ENCODE assay signal across 9 mouse cellular contexts in genomic region chr4:152165036-152165931, GRCm38 (mm10). TPM values are rescaled to one million over a fixed set of nuclear protein-coding genes. Genes with fewer than 3 reads are reported as not detected.
A peak's percentile ranks its signal among the peaks of the same experiment; 100 is the strongest.
DNase-seq lines count a peak whose midpoint lies in the region; ATAC-seq lines count a peak whose summit lies in the region.
"Had no signal": no experiment of that assay in that cellular context is flagged by ENCODE, and none has a peak within 500 bp of the region (broad histone marks: within the 10 kb centered on the region; RNA-seq: fewer than 3 reads in every experiment).

No protein-coding gene starts in this region.

- no peak overlapping the region for H3K4me3 ChIP-seq in intestine, embryonic 14.5 days (ENCODE audit: low read depth, low read length)
- H3K4me3 ChIP-seq in intestine, embryonic 15.5 days (replicated peaks), result no peak overlapping the region
- no peak overlapping the region for H3K4me3 ChIP-seq in neural tube, embryonic 14.5 days (ENCODE audit: low read depth, low read length)
- H3K4me3 ChIP-seq: embryonic facial prominence, embryonic 12.5 days had no signal

- ATAC-seq in intestine, embryonic 14.5 days (replicated peaks; ENCODE audit: low FRiP score, low TSS enrichment, low read depth), result no peak
- ATAC-seq in intestine, embryonic 15.5 days, result no peak
- ATAC-seq in neural tube, embryonic 14.5 days (ENCODE audit: low read depth), result 0 out of 2 replicates have a peak, but pooled peaks have one; percentile 34

- H3K9ac ChIP-seq in intestine, embryonic 14.5 days (ENCODE audit: low read length), result no peak overlapping the region
- no peak overlapping the region for H3K9ac ChIP-seq in intestine, embryonic 15.5 days
- no peak overlapping the region for H3K9ac ChIP-seq in neural tube, embryonic 14.5 days (replicated peaks; ENCODE audit: low read depth, low read length)
- H3K9ac ChIP-seq: embryonic facial prominence, embryonic 12.5 days had no signal

- WGBS in intestine, embryonic 14.5 days, result 22% methylated on average over 22 of the region's 22 CpGs
- 19% methylated on average over 22 of the region's 22 CpGs for WGBS in intestine, embryonic 15.5 days
- WGBS in neural tube, embryonic 14.5 days, result 21% methylated on average over 22 of the region's 22 CpGs

- H3K4me2 ChIP-seq in intestine, embryonic 14.5 days (ENCODE audit: low read length), result 0 out of 2 replicates have a peak overlapping the region, but pooled peaks have one; percentile 4
- no peak overlapping the region; the same call in 1 of the 2 replicates for H3K4me2 ChIP-seq in intestine, embryonic 15.5 days (replicated peaks)
- H3K4me2 ChIP-seq in neural tube, embryonic 14.5 days (ENCODE audit: low read depth, low read length), result no peak overlapping the region
- H3K4me2 ChIP-seq: embryonic facial prominence, embryonic 12.5 days had no signal

- H3K27ac ChIP-seq in intestine, embryonic 14.5 days (ENCODE audit: low read depth), result no peak overlapping the region
- no peak overlapping the region for H3K27ac ChIP-seq in intestine, embryonic 15.5 days
- no peak overlapping the region for H3K27ac ChIP-seq in neural tube, embryonic 14.5 days (ENCODE audit: low read depth, low read length)
- H3K27ac ChIP-seq: embryonic facial prominence, embryonic 12.5 days had no signal

- no peaks in the 10 kb centered on the region for H3K4me1 ChIP-seq in intestine, embryonic 14.5 days (replicated peaks; ENCODE audit: control insufficient read depth, insufficient read depth, low read length)
- H3K4me1 ChIP-seq in intestine, embryonic 15.5 days (replicated peaks), result peaks cover 9% of the 10 kb centered on the region
- H3K4me1 ChIP-seq in neural tube, embryonic 14.5 days (ENCODE audit: control insufficient read depth, insufficient read depth, low read length), result no peaks in the 10 kb centered on the region
- H3K4me1 ChIP-seq: embryonic facial prominence, embryonic 12.5 days had no signal

- no peaks in the 10 kb centered on the region for H3K9me3 ChIP-seq in intestine, embryonic 14.5 days (ENCODE audit: control insufficient read depth, low read length)
- H3K9me3 ChIP-seq in intestine, embryonic 15.5 days, result no peaks in the 10 kb centered on the region
- H3K9me3 ChIP-seq in neural tube, embryonic 14.5 days (ENCODE audit: control insufficient read depth, low read length), result no peaks in the 10 kb centered on the region

- H3K36me3 ChIP-seq in intestine, embryonic 14.5 days (ENCODE audit: control insufficient read depth, insufficient read depth, low read length), result no peaks in the 10 kb centered on the region
- no peaks in the 10 kb centered on the region for H3K36me3 ChIP-seq in intestine, embryonic 15.5 days
- H3K36me3 ChIP-seq in neural tube, embryonic 14.5 days (ENCODE audit: control insufficient read depth, insufficient read depth, low read length), result no peaks in the 10 kb centered on the region
- H3K36me3 ChIP-seq: embryonic facial prominence, embryonic 12.5 days had no signal

- DNase-seq in intestine, embryonic 14.5 days (ENCODE audit: low spot score), result peak; percentile 89
- peak; percentile 35 for DNase-seq in NIH3T3 (ENCODE audit: low read depth)
- peak; percentile 77 for DNase-seq in embryo, embryonic 10 days (ENCODE audit: low spot score)
- peak; percentile 87 for DNase-seq in heart, postnatal 4 days
- peak; percentile 68 for DNase-seq in liver
- DNase-seq in thymus, postnatal 4 days, result peak; percentile 92

- H3K27me3 ChIP-seq in intestine, embryonic 14.5 days (replicated peaks; ENCODE audit: control insufficient read depth, insufficient read depth, low read length), result peaks cover 24% of the 10 kb centered on the region
- peaks cover 18% of the 10 kb centered on the region for H3K27me3 ChIP-seq in intestine, embryonic 15.5 days (replicated peaks)
- peaks cover 14% of the 10 kb centered on the region for H3K27me3 ChIP-seq in neural tube, embryonic 14.5 days (ENCODE audit: control insufficient read depth, insufficient read depth, low read length)

RNA-seq across cellular contexts. Expression of gene Hes2, which starts 6.6 kb away (rescaled TPM):
- not detected in 2 replicates for polyA plus RNA-seq in intestine, embryonic 14.5 days (2014; fragmentation: Nextera tagmentation; extraction: Ambion mirVana)
- polyA plus RNA-seq in intestine, embryonic 15.5 days (2015; fragmentation: Nextera tagmentation; extraction: Ambion mirVana), result 0.30 and 0.42 TPM in 2 replicates
- not detected for total RNA-seq in heart, postnatal 4 days (2021)
- polyA plus RNA-seq in neural tube, embryonic 14.5 days (2014; fragmentation: Nextera tagmentation; extraction: Ambion mirVana), result not detected in 2 replicates
- polyA plus RNA-seq: embryonic facial prominence, embryonic 12.5 days had no signal

RNA-seq across cellular contexts. Expression of gene Acot7, which starts 12.7 kb away (rescaled TPM):
- 61.5 and 69.7 TPM in 2 replicates for polyA plus RNA-seq in intestine, embryonic 14.5 days (2014; fragmentation: Nextera tagmentation; extraction: Ambion mirVana)
- 57.8 and 60.0 TPM in 2 replicates for polyA plus RNA-seq in intestine, embryonic 15.5 days (2015; fragmentation: Nextera tagmentation; extraction: Ambion mirVana)
- total RNA-seq in heart, postnatal 4 days (2021), result 10 to 100 TPM; 54.3 to 58.4 TPM
- polyA plus RNA-seq in neural tube, embryonic 14.5 days (2014; fragmentation: Nextera tagmentation; extraction: Ambion mirVana), result 332 and 348 TPM in 2 replicates

RNA-seq across cellular contexts. Expression of gene Espn, which starts 13.1 kb away (rescaled TPM):
- polyA plus RNA-seq in intestine, embryonic 14.5 days (2014; fragmentation: Nextera tagmentation; extraction: Ambion mirVana), result 22.8 and 24.2 TPM in 2 replicates
- polyA plus RNA-seq in intestine, embryonic 15.5 days (2015; fragmentation: Nextera tagmentation; extraction: Ambion mirVana), result 29.2 and 30.8 TPM in 2 replicates
- total RNA-seq in heart, postnatal 4 days (2021), result 1 to 10 TPM; 1.5 to 1.8 TPM
- 0.52 and 0.64 TPM in 2 replicates for polyA plus RNA-seq in neural tube, embryonic 14.5 days (2014; fragmentation: Nextera tagmentation; extraction: Ambion mirVana)

RNA-seq across cellular contexts. Expression of gene Tnfrsf25, which starts 49.5 kb away (rescaled TPM):
- polyA plus RNA-seq in intestine, embryonic 14.5 days (2014; fragmentation: Nextera tagmentation; extraction: Ambion mirVana), result 0.97 and 0.98 TPM in 2 replicates
- polyA plus RNA-seq in intestine, embryonic 15.5 days (2015; fragmentation: Nextera tagmentation; extraction: Ambion mirVana), result 1.4 and 1.5 TPM in 2 replicates
- total RNA-seq in heart, postnatal 4 days (2021), result 1 to 10 TPM in 1 of 2 experiments, under 1 TPM in 1; 0.88 to 2.2 TPM
- 0.54 and 1.1 TPM in 2 replicates for polyA plus RNA-seq in neural tube, embryonic 14.5 days (2014; fragmentation: Nextera tagmentation; extraction: Ambion mirVana)

Comparison
In these comparisons a context has a peak if more than half of its experiments do, and no peak if none do; other contexts are left out.
1. DNase-seq: peak in every context shown above with its lines; median percentile 92 in thymus, postnatal 4 days; 89 in intestine, embryonic 14.5 days; 87 in heart, postnatal 4 days; 77 in embryo, embryonic 10 days; 68 in liver; 35 in NIH3T3.
2. RNA of gene Espn, which starts 13.1 kb away (polyA plus RNA-seq): 29.2 to 30.8 TPM in intestine, embryonic 15.5 days and 22.8 to 24.2 TPM in intestine, embryonic 14.5 days; 0.52 to 0.64 TPM in neural tube, embryonic 14.5 days; every median in the first group is over 10 times any median in the second.